Mouse (Mus musculus) liver, embryonic 14.5 days (tissue): ENCODE measurements at regions not wholly inside any gene's neighbourhood (a gene's known extent, or its start where the extent isn't known, plus 50 kb on each side); places are given as distances from the start of the nearest gene placed in this dataset.

ENCODE experiments used
- ATAC-seq: fragments of 200-750 bp; cut with Nextera tagmentation; 2 replicates; pipeline ENCODE4 v1.8.0; 2017; ENCODE audit warnings: moderate number of reproducible peaks, mild to moderate bottlenecking, moderate library complexity; ENCODE audit not compliant: insufficient read depth
- DNase-seq, 3 experiments: peaks; one replicate each; pipeline ENCODE4 v3.0.0-alpha.2; 2012 to 2013; ENCODE audit warnings: low read depth in 3 of 3, low spot score in 3 of 3
- H3K27ac ChIP-seq: fragments of 300-500 bp; sonication (generic); 2 replicates; pipeline ENCODE4 v1.5.1; 2014; ENCODE audit warnings: moderate library complexity, mild to moderate bottlenecking, control low read depth, inconsistent platforms
- H3K27me3 ChIP-seq: fragments of 300-500 bp; sonication (generic); 2 replicates; pipeline ENCODE4 v1.6.1; 2014; ENCODE audit warnings: mild to moderate bottlenecking, low read length, moderate library complexity; ENCODE audit not compliant: control insufficient read depth, insufficient read depth
- H3K36me3 ChIP-seq: fragments of 300-500 bp; sonication (generic); replicated peaks from 2 replicates; pipeline ENCODE4 v1.6.1; 2014; ENCODE audit warnings: low read depth; ENCODE audit not compliant: control insufficient read depth, insufficient read depth
- H3K4me1 ChIP-seq, 2 experiments: fragments of 200-500 bp in 1 of 2; fragments of 300-500 bp in 1 of 2; sonication (generic) in 1 of 2; replicated peaks; 2 replicates each; pipeline ENCODE4 v1.6.1; 2012 to 2014; ENCODE audit warnings: antibody characterized with exemption in 1 of 2, inconsistent platforms in 1 of 2, low read length in 1 of 2; ENCODE audit not compliant: control insufficient read depth in 2 of 2, insufficient read depth in 2 of 2
- H3K4me2 ChIP-seq: fragments of 300-500 bp; sonication (generic); 2 replicates; pipeline ENCODE4 v1.6.1; 2014; ENCODE audit warnings: low read depth, mild to moderate bottlenecking, control low read depth, moderate library complexity
- H3K4me3 ChIP-seq, 2 experiments: fragments of 200-500 bp in 1 of 2; fragments of 300-500 bp in 1 of 2; sonication (generic) in 1 of 2; 2 replicates each; pipeline ENCODE4 v1.5.1; 2012 to 2014; ENCODE audit warnings: low read depth in 2 of 2, low read length in 2 of 2, mild to moderate bottlenecking in 2 of 2, control low read depth in 1 of 2, inconsistent platforms in 1 of 2, moderate library complexity in 1 of 2; ENCODE audit not compliant: insufficient read depth in 1 of 2
- H3K9ac ChIP-seq: fragments of 300-500 bp; sonication (generic); replicated peaks from 2 replicates; pipeline ENCODE4 v1.6.1; 2014; ENCODE audit warnings: mild to moderate bottlenecking, control low read depth, moderate library complexity
- H3K9me3 ChIP-seq: fragments of 300-500 bp; sonication (generic); 2 replicates; pipeline ENCODE4 v1.6.1; 2016; ENCODE audit warnings: low read length, mixed read lengths; ENCODE audit not compliant: control insufficient read depth
- CTCF ChIP-seq: IDR thresholded peaks from 2 replicates; pipeline ENCODE4 v1.5.1; 2016; ENCODE audit warnings: antibody characterized with exemption, low read depth, control low read depth
- EP300 ChIP-seq: IDR thresholded peaks from 2 replicates; pipeline ENCODE4 v1.6.1; 2016; ENCODE audit warnings: antibody characterized with exemption, low read depth
- WGBS: fragments of 180-500 bp; shearing (Covaris S2); extraction: QIAGEN DNeasy Blood & Tissue Kit; methylation state at CpG from one replicate; pipeline ENCODE4 v1.1.7; 2014; ENCODE audit not compliant: insufficient replicate concordance; 5-methylcytosine and 5-hydroxymethylcytosine counted together

DNA sequence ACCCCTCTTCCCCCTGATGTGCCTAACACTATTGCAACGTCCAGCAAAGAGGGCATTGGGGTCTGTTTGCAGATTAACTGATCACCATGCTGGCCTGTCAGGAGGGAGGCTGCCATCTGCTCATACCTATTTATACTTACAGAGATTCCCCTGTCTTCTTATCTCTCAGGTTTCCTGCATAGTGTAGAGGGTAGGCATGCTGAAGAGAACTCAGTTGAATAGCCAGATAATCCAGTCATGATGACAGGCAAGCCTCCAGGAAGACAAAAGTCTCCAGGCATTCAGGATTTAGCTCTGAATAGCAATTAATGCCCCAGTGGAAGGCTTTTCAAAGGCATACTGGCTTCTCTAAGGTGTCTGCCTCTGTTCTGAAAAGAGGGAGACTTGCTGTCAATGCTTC lies 505.1 kb downstream of the Tmem132b start:
- H3K27me3 ChIP-seq, result no peaks in the 10 kb centered on the region
- H3K9ac ChIP-seq, result no peak overlapping the region
- ATAC-seq (no peak), DNase-seq (no peak)
- TF ChIP-seq EP300 (no peak), CTCF (no peak)
- no peak overlapping the region for H3K4me3 ChIP-seq
- H3K4me2 ChIP-seq, result no peak overlapping the region
- no peak overlapping the region for H3K27ac ChIP-seq
- no peaks in the 10 kb centered on the region for H3K4me1 ChIP-seq
- H3K9me3 ChIP-seq, result no peaks in the 10 kb centered on the region; the same call in 1 of the 2 replicates
- no peaks in the 10 kb centered on the region for H3K36me3 ChIP-seq
- WGBS, result 5% methylated on average over 1 of the region's 1 CpGs

DNA sequence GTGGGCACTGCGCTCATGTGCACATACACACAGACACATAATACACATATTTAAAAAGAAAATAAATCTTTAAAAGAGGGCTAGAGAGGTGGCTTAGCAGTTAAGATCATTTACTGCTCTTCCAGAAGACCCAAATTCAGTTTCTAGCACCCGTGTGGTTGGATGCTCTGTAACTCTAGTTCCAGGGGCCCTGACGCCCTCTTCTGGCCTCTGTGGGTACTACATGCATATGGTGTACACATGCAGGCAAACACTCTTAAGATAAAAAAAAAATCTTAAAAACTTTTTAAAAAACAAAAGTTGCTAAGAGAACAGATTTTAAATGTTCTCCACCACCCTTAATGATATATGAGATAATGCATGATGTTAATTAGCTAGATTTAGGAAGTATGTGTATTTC lies 514.2 kb downstream of the Tmem132b start:
- TF ChIP-seq CTCF (peak; percentile 30), EP300 (no peak)
- DNase-seq (no peak), ATAC-seq (no peak)
- Histone ChIP-seq H3K36me3 (no peaks in the 10 kb centered on the region), H3K27ac (no peak overlapping the region), H3K9ac (no peak overlapping the region), H3K4me2 (no peak overlapping the region), H3K4me1 (no peaks in the 10 kb centered on the region), H3K9me3 (no peaks in the 10 kb centered on the region; the same call in 1 of the 2 replicates), H3K4me3 (no peak overlapping the region), H3K27me3 (no peaks in the 10 kb centered on the region)
- WGBS, result 59% methylated on average over 3 of the region's 3 CpGs

DNA sequence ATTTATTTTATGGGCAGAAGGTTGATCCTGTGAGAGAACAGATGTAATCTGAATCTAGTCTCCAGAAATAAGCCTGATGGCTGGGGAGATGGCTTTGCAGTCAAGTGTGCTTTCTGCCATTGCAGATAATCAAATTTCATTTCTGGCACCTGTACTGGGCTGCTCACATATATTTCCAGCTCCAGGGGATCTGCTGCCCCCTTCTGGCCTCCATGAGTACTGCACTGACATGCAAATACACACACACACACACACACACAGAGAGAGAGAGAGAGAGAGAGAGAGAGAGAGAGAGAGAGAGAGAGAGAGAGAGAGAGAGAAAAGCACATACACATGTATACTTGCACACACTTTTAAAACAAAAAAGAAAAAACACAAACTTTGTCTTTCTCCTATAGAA lies 532.1 kb downstream of the Tmem132b start:
- Histone ChIP-seq H3K4me3 (no peak overlapping the region), H3K9me3 (no peaks in the 10 kb centered on the region; the same call in 1 of the 2 replicates), H3K9ac (no peak overlapping the region), H3K36me3 (no peaks in the 10 kb centered on the region), H3K27me3 (no peaks in the 10 kb centered on the region), H3K4me1 (no peaks in the 10 kb centered on the region), H3K4me2 (no peak overlapping the region), H3K27ac (no peak overlapping the region)
- ATAC-seq (no peak), DNase-seq (no peak)
- TF ChIP-seq CTCF, result peak; percentile 46
- no peak for TF ChIP-seq EP300

DNA sequence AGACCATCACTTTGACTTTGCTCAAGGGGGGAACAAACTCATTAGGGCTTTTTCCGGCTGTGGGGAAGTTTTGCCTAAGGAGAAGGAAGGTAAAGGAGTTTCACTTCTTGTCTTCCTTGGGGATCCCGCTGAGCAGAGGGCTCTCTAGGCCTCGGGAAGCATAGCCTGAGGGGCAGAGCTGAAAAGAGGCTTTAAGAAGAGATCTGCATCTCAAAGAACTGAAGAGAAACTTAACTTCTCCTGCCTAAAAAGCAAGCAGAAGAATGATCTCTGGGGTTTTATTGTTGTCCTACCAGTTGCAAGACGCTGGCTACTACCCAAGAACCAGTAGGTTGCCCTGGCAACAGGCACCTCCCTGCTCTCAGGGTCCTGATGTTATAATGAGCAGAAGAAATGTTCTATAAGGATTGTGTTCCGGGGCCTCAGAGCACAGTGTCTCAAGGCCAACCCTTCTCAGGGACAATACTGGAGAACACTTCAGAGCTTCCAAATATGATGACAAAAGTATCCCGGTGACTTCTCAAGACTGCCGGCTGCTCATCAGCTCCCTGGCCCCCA lies 547.8 kb downstream of the Tmem132b start:
- no peaks in the 10 kb centered on the region for H3K36me3 ChIP-seq
- no peak overlapping the region for H3K4me2 ChIP-seq
- TF ChIP-seq CTCF (no peak), EP300 (no peak)
- no peaks in the 10 kb centered on the region for H3K27me3 ChIP-seq
- ATAC-seq (no peak), DNase-seq (no peak)
- H3K9ac ChIP-seq, result no peak overlapping the region
- H3K4me3 ChIP-seq, result no peak overlapping the region
- no peak overlapping the region for H3K27ac ChIP-seq
- H3K4me1 ChIP-seq, result no peaks in the 10 kb centered on the region
- H3K9me3 ChIP-seq, result no peaks in the 10 kb centered on the region; the same call in 1 of the 2 replicates
- 31% methylated on average over 7 of the region's 7 CpGs for WGBS

DNA sequence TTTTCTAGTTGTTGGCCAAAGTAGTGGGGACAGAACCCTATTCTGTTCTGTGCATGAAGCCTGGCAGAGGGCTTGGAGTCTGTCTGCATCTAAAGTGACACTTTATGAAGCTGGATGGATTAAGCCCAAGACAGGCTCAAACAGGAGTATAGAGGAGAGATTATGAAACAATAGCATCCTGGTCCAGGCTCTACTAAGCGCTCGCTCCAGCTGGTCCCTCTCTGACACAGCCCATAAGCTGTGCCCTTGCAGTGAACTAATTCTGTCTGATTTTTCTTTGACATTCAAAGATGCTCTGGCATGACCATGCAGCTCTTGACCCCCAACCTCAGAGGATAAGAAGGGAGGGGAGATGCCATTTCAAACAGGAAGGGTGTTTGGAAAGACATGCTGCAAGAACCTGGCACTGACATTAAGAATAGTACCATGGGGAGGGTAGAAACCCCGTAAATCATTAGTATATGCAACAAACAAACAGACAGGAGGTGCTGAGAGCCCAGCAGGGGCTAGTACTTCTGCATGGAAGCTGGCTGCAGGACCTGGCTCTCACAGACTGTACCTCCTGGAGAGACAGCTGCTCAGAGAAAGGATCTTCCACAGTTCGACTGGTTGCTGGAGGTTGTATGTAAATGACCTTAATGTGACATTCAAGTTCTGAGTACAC lies 556.8 kb downstream of the Tmem132b start:
- DNase-seq (no peak), ATAC-seq (no peak)
- no peaks in the 10 kb centered on the region for H3K36me3 ChIP-seq
- no peaks in the 10 kb centered on the region; the same call in none of the 2 replicates for H3K9me3 ChIP-seq
- no peak overlapping the region for H3K9ac ChIP-seq
- 45% methylated on average over 4 of the region's 4 CpGs for WGBS
- H3K4me1 ChIP-seq, result no peaks in the 10 kb centered on the region
- no peak overlapping the region for H3K4me3 ChIP-seq
- no peak for TF ChIP-seq CTCF
- no peak for TF ChIP-seq EP300
- no peak overlapping the region for H3K4me2 ChIP-seq
- H3K27ac ChIP-seq, result no peak overlapping the region
- H3K27me3 ChIP-seq, result no peaks in the 10 kb centered on the region
